Mouse (Mus musculus) testis, adult 2 months (tissue): Measurements from ENCODE around the gene Cd180.

Experiments used
- CTCF ChIP-seq: fragments of 200-500 bp; IDR thresholded peaks from 2 replicates; pipeline ENCODE4 v1.5.1; 2012; ENCODE audit warnings: low read depth, mild to moderate bottlenecking, inconsistent platforms, low read length, moderate library complexity; ENCODE audit not compliant: control insufficient read depth, insufficient read depth, insufficient replicate concordance
- POLR2A ChIP-seq: fragments of 200-500 bp; IDR thresholded peaks from 2 replicates; pipeline ENCODE4 v1.6.1; 2012; ENCODE audit warnings: low read depth, mild to moderate bottlenecking, inconsistent platforms, low read length, moderate library complexity; ENCODE audit not compliant: control insufficient read depth

DNA sequence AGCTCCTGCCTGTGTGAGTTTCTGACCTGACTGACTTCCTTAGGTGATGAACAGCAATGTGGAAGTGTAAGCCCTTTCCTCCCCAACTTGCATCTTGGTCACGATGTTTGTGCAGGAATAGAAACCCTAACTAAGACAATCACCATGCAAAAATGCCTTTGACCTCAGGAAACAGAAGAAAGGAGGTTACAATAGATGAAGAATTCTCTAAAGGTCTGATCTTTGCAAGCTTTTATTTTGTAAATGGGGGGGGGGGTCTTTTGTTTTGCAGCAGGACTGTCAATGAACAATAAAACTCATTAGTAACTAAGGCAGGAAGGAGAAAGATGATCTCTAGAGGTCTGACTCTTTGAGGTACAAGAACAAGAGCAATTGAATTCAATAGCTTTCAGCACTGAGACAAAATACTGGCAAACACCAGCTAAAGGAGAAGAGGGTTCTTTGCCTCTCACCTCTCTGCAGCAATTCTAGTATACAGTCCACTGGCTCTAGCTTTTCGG is 38.2 kb upstream of the Cd180 start:
- TF ChIP-seq POLR2A (no peak), CTCF (no peak)
